Mouse (Mus musculus) kidney, adult 2 months (tissue): ENCODE measurements around the gene Rnft2.

Experiments
- CTCF ChIP-seq: fragments of 200-500 bp; conservative IDR thresholded peaks from 2 replicates; pipeline ENCODE4 v1.5.1; 2011; ENCODE audit warnings: low read depth, mild to moderate bottlenecking, control low read depth, low read length, moderate library complexity, mixed read lengths; ENCODE audit not compliant: insufficient read depth, insufficient read length
- POLR2A ChIP-seq: fragments of 200-500 bp; IDR thresholded peaks from one replicate; pipeline ENCODE4 v1.6.1; 2011; ENCODE audit warnings: low read depth, low read length, control low read depth

DNA sequence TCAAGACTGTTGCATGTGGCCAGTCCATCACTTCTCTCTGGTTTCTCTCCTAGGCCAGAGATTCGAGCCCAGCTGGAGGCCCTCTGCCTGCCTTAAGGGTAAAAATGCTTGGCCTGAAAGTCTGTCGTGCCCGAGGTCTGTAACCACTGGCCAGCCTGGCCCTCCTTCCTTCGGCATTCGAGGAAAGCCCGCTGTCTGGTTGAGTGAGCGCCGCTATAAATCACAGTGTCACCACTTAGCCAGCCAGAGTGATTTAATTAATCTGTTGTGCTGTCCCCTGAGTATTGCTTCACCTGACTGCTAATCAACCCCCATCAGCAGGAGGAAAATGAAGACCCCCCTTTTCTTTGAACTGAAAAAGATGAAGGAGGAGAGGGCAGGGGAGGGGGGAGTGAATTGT, 31.8 kb upstream of the Rnft2 start:
- TF ChIP-seq POLR2A = no peak
- TF ChIP-seq CTCF = no peak
